ENCODE assay signal across 8 mouse cellular contexts in the genomic region with DNA sequence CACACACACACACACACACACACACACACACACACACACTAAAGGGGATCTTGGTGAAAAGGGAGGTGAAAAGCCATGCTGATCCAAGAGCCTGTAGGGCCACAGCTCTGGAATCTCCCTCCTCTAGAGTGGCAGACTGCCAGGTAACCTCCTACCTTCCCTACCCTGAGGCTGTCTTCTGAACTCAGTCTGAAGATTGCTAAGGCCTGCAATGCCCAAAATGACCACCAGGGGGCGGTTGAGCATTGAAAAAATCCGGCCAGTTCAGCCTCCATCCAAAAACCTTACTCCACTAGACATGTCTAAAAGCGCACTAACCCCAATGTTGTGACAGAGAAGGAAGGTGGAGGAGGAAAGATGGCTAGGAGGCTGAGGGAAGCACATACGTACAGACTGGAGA. TPM values are rescaled to one million over a fixed set of nuclear protein-coding genes. Genes with fewer than 3 reads are reported as not detected.
A peak's percentile ranks its signal among the peaks of the same experiment; 100 is the strongest.
DNase-seq lines count a peak whose midpoint lies in the region; ATAC-seq and TF ChIP-seq lines count a peak whose summit lies in the region.

No protein-coding gene starts in this region.

- DNase-seq in 3T3-L1 (ENCODE audit: low read depth, low spot score) (peak; percentile 100), liver (peak; percentile 90)
- DNase-seq in adrenal gland, postnatal 4 days (ENCODE audit: low spot score in 2 of 2), result peak; percentile 82 to 87
- peak; percentile 79 to 92 for DNase-seq in heart, adult 9 months (ENCODE audit: low spot score in 2 of 2)
- DNase-seq in spleen, postnatal 4 days (ENCODE audit: low spot score in 2 of 2), result peak; percentile 96 to 99

- H3K27me3 ChIP-seq in embryonic facial prominence, embryonic 15.5 days, result no peaks in the 10 kb centered on the region
- no peaks in the 10 kb centered on the region for H3K27me3 ChIP-seq in kidney, embryonic 15.5 days
- no peaks in the 10 kb centered on the region for H3K27me3 ChIP-seq in myocyte (ENCODE audit: control insufficient read depth, insufficient read depth, insufficient read length)

- H3K27ac ChIP-seq in embryonic facial prominence, embryonic 15.5 days (replicated peaks), result peak overlapping the region; percentile 99
- peak overlapping the region; percentile 98 for H3K27ac ChIP-seq in kidney, embryonic 15.5 days

- under 1% methylated on average over 4 of the region's 4 CpGs for WGBS in embryonic facial prominence, embryonic 15.5 days
- 2% methylated on average over 4 of the region's 4 CpGs for WGBS in kidney, embryonic 15.5 days

- peak overlapping the region; percentile 30 for H3K4me2 ChIP-seq in embryonic facial prominence, embryonic 15.5 days (replicated peaks)
- no peak overlapping the region for H3K4me2 ChIP-seq in kidney, embryonic 15.5 days
- H3K4me2 ChIP-seq in myocyte (ENCODE audit: low read depth), result peak overlapping the region; percentile 41

- no peaks in the 10 kb centered on the region for H3K36me3 ChIP-seq in embryonic facial prominence, embryonic 15.5 days
- H3K36me3 ChIP-seq in kidney, embryonic 15.5 days, result no peaks in the 10 kb centered on the region
- H3K36me3 ChIP-seq in myocyte (ENCODE audit: control insufficient read depth, insufficient read depth), result no peaks in the 10 kb centered on the region

- H3K79me2 ChIP-seq in myocyte (ENCODE audit: control insufficient read depth, insufficient read depth), result no peaks in the 10 kb centered on the region

- TF ChIP-seq POLR2A in myocyte (IDR thresholded peaks at IDR 0.05; ENCODE audit: insufficient read length, low read depth), result no peak

- no peak overlapping the region for H3ac ChIP-seq in myocyte (ENCODE audit: control insufficient read depth, insufficient read length)

- H3K4me3 ChIP-seq in embryonic facial prominence, embryonic 15.5 days (replicated peaks), result no peak overlapping the region
- H3K4me3 ChIP-seq in kidney, embryonic 15.5 days (replicated peaks), result no peak overlapping the region
- H3K4me3 ChIP-seq in myocyte, result no peak overlapping the region

- no peak overlapping the region for H3K9ac ChIP-seq in embryonic facial prominence, embryonic 15.5 days
- no peak overlapping the region for H3K9ac ChIP-seq in kidney, embryonic 15.5 days

- no peak for ATAC-seq in embryonic facial prominence, embryonic 15.5 days (ENCODE audit: insufficient number of reproducible peaks, low FRiP score, low TSS enrichment, low read depth)
- no peak for ATAC-seq in kidney, embryonic 15.5 days (replicated peaks; ENCODE audit: low FRiP score)

- peaks cover 73% of the 10 kb centered on the region for H3K4me1 ChIP-seq in embryonic facial prominence, embryonic 15.5 days
- H3K4me1 ChIP-seq in kidney, embryonic 15.5 days, result peaks cover 92% of the 10 kb centered on the region

- no peaks in the 10 kb centered on the region for H3K9me3 ChIP-seq in embryonic facial prominence, embryonic 15.5 days (replicated peaks)
- H3K9me3 ChIP-seq in kidney, embryonic 15.5 days (replicated peaks), result no peaks in the 10 kb centered on the region

TF ChIP-seq in myocyte, 11 proteins besides CTCF, POLR2A, EP300 and RAD21:
- no peak for TF ChIP-seq E2F4 (IDR thresholded peaks at IDR 0.05; ENCODE audit: insufficient read depth)
TF ChIP-seq in myocyte: peak in this region for 0.

RNA-seq across cellular contexts. Expression of a gene that starts 25.0 kb away (rescaled TPM):
- total RNA-seq in adrenal gland, postnatal 4 days (2021), result 1,000 to 10,000 TPM; 1,215 to 1,376 TPM
- polyA plus RNA-seq in embryonic facial prominence, embryonic 15.5 days (2015; fragmentation: Nextera tagmentation; extraction: Ambion mirVana), result 1,945 and 2,079 TPM in 2 replicates
- polyA plus RNA-seq in kidney, embryonic 15.5 days (2015; fragmentation: Nextera tagmentation; extraction: Ambion mirVana), result 2,949 and 3,271 TPM in 2 replicates
- polyA plus RNA-seq in myocyte (2012; fragmentation: generic; extraction: Trizol), result 593 TPM
